Mouse (Mus musculus) E14TG2a.4 (cell line): ENCODE results near the gene Spats1.

Source experiments
- CTCF ChIP-seq: conservative IDR thresholded peaks from 2 replicates; pipeline ENCODE4 v1.5.1; 2014; ENCODE audit warnings: low read length
- NANOG ChIP-seq: IDR thresholded peaks from 2 replicates; pipeline ENCODE4 v1.6.1; 2014; ENCODE audit warnings: borderline replicate concordance, low read length, mixed read lengths
- POU5F1 ChIP-seq: IDR thresholded peaks from 2 replicates; pipeline ENCODE4 v1.6.1; 2014; ENCODE audit warnings: low read length, borderline replicate concordance

DNA sequence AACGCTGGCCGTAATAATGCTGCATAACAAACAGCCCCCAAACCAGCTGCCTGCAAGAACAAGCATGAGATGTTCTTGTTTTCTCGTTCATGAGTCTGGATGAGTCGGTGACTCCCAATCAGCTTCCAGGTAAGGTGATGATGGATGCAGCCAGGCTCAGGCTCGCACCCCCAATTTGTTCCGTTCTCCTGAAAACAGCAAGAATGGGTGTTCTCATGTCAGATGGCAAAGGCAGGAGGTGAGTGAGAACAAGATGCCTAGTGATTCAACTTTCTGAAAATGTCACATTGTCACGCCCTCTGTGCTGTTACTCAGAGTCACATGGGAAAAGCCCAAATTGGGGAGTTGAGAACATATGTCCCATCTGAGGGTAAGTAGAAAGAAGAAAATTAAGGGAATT is 10.4 kb upstream of the Spats1 start:
- TF ChIP-seq CTCF (no peak), NANOG (no peak), POU5F1 (no peak)
